Mouse (Mus musculus): ENCODE data around the gene Gm47959. TPM values are rescaled to one million over a fixed set of nuclear protein-coding genes. Genes with fewer than 3 reads are reported as not detected.

Gm47959 gene
- polyA plus RNA-seq, 1 experiment from 2014 or later = not detected

GRCm38 (mm10) chr1:83038109-83038672, 37.8 kb downstream of the Gm47959 start, which contains the start of gene Slc19a3:
Gene Slc19a3 (minus strand): TSS chr1:83038448.
- WGBS = under 1% methylated on average over 25 of the region's 25 CpGs
- peaks cover 13% of the 10 kb centered on the region for H3K4me1 ChIP-seq
- ATAC-seq (ENCODE audit: low FRiP score, low read depth) = peak; percentile 96
- H3K36me3 ChIP-seq = no peaks in the 10 kb centered on the region
- H3K4me3 ChIP-seq = peak within 1 kb of the TSS; percentile 49
- H3K4me2 ChIP-seq (replicated peaks) = peak within 1 kb of the TSS; percentile 72
- no peaks in the 10 kb centered on the region for H3K27me3 ChIP-seq
- H3K27ac ChIP-seq = peak within 1 kb of the TSS; percentile 34; the same call in 1 of the 2 replicates
- no peaks in the 10 kb centered on the region for H3K9me3 ChIP-seq
- peak within 1 kb of the TSS; percentile 59 for H3K9ac ChIP-seq

GRCm38 (mm10) chr1:83039080-83039479, 38.7 kb downstream of the Gm47959 start:
- no peaks in the 10 kb centered on the region for H3K36me3 ChIP-seq
- no peak overlapping the region for H3K27ac ChIP-seq
- 75% methylated on average over 4 of the region's 4 CpGs for WGBS
- H3K4me2 ChIP-seq (replicated peaks) = no peak overlapping the region
- ATAC-seq (ENCODE audit: low FRiP score, low read depth) = no peak
- H3K27me3 ChIP-seq = no peaks in the 10 kb centered on the region
- H3K4me3 ChIP-seq = no peak overlapping the region
- H3K9ac ChIP-seq = no peak overlapping the region
- no peaks in the 10 kb centered on the region for H3K9me3 ChIP-seq
- peaks cover 13% of the 10 kb centered on the region for H3K4me1 ChIP-seq

GRCm38 (mm10) chr1:83042380-83042779, 42.0 kb downstream of the Gm47959 start, which contains the start of gene Krtap28-10:
Gene Krtap28-10 (minus strand): TSS chr1:83042480.
- ATAC-seq (ENCODE audit: low FRiP score, low read depth) = no peak
- WGBS = 96% methylated on average over 2 of the region's 2 CpGs

GRCm38 (mm10) chr1:83044882-83045427, 44.6 kb downstream of the Gm47959 start, which contains the start of gene Gm47969:
Gene Gm47969 (plus strand): TSS chr1:83044932.
- 78% methylated on average over 5 of the region's 5 CpGs for WGBS
- no peaks in the 10 kb centered on the region for H3K4me1 ChIP-seq
- no peak within 1 kb of the TSS for H3K4me3 ChIP-seq
- H3K36me3 ChIP-seq = no peaks in the 10 kb centered on the region
- no peak within 1 kb of the TSS for H3K4me2 ChIP-seq (replicated peaks)
- H3K27ac ChIP-seq = no peak within 1 kb of the TSS
- no peaks in the 10 kb centered on the region for H3K9me3 ChIP-seq
- H3K9ac ChIP-seq = no peak within 1 kb of the TSS
- no peaks in the 10 kb centered on the region for H3K27me3 ChIP-seq
- ATAC-seq (ENCODE audit: low FRiP score, low read depth) = no peak

More at GRCm38 (mm10) chr1:83042380-83042779, 42.0 kb downstream of the Gm47959 start, which contains the start of gene Krtap28-10:
- H3K4me3 ChIP-seq = no peak within 1 kb of the TSS
- no peaks in the 10 kb centered on the region for H3K36me3 ChIP-seq
- no peaks in the 10 kb centered on the region for H3K27me3 ChIP-seq
- no peak within 1 kb of the TSS for H3K27ac ChIP-seq
- no peak within 1 kb of the TSS for H3K4me2 ChIP-seq (replicated peaks)
- peaks cover 12% of the 10 kb centered on the region for H3K4me1 ChIP-seq
- H3K9ac ChIP-seq = no peak within 1 kb of the TSS
- no peaks in the 10 kb centered on the region for H3K9me3 ChIP-seq

Other genes with a start within 250 kb of the Gm47959 start
- gene Tm4sf20, start 232.1 kb upstream of the Gm47959 start, polyA plus RNA-seq (2015; fragmentation: Nextera tagmentation; extraction: Ambion mirVana) = 0.20 and 0.23 TPM in 2 replicates
- not detected in 2 replicates for gene Gm47791, start 229.3 kb upstream of the Gm47959 start, polyA plus RNA-seq (2015; fragmentation: Nextera tagmentation; extraction: Ambion mirVana)
- 25.3 and 27.4 TPM in 2 replicates for gene Agfg1, start 161.1 kb upstream of the Gm47959 start, polyA plus RNA-seq (2015; fragmentation: Nextera tagmentation; extraction: Ambion mirVana)
- 0.18 TPM in 1 of 2 replicates, not detected in the other for gene A030005L19Rik, start 87.2 kb upstream of the Gm47959 start, polyA plus RNA-seq (2015; fragmentation: Nextera tagmentation; extraction: Ambion mirVana)
- not detected in 2 replicates for gene A030014E15Rik, start 75.6 kb upstream of the Gm47959 start, polyA plus RNA-seq (2015; fragmentation: Nextera tagmentation; extraction: Ambion mirVana)
- not detected in 2 replicates for gene Gm6217, start 69.1 kb upstream of the Gm47959 start, polyA plus RNA-seq (2015; fragmentation: Nextera tagmentation; extraction: Ambion mirVana)
- gene A030003K21Rik, start 57.2 kb upstream of the Gm47959 start, polyA plus RNA-seq (2015; fragmentation: Nextera tagmentation; extraction: Ambion mirVana) = not detected in 2 replicates
- gene Gm7544, start 44.5 kb upstream of the Gm47959 start, polyA plus RNA-seq (2015; fragmentation: Nextera tagmentation; extraction: Ambion mirVana) = not detected in 2 replicates
- gene Gm47955, start 40.3 kb upstream of the Gm47959 start, polyA plus RNA-seq (2015; fragmentation: Nextera tagmentation; extraction: Ambion mirVana) = not detected in 2 replicates
- gene Slc19a3, start 37.9 kb downstream of the Gm47959 start, polyA plus RNA-seq (2015; fragmentation: Nextera tagmentation; extraction: Ambion mirVana) = 0.38 and 0.43 TPM in 2 replicates
- gene Krtap28-10, start 41.9 kb downstream of the Gm47959 start, polyA plus RNA-seq (2015; fragmentation: Nextera tagmentation; extraction: Ambion mirVana) = not detected in 2 replicates
- not detected in 2 replicates for gene Gm47969, start 44.4 kb downstream of the Gm47959 start, polyA plus RNA-seq (2015; fragmentation: Nextera tagmentation; extraction: Ambion mirVana)
- not detected in 2 replicates for gene A030005K14Rik, start 58.8 kb downstream of the Gm47959 start, polyA plus RNA-seq (2015; fragmentation: Nextera tagmentation; extraction: Ambion mirVana)
- not detected in 2 replicates for gene Krtap28-13, start 60.4 kb downstream of the Gm47959 start, polyA plus RNA-seq (2015; fragmentation: Nextera tagmentation; extraction: Ambion mirVana)
- not detected in 2 replicates for gene Ccl20, start 116.2 kb downstream of the Gm47959 start, polyA plus RNA-seq (2015; fragmentation: Nextera tagmentation; extraction: Ambion mirVana)
- 0.14 TPM in 1 of 2 replicates, not detected in the other for gene Daw1, start 159.2 kb downstream of the Gm47959 start, polyA plus RNA-seq (2015; fragmentation: Nextera tagmentation; extraction: Ambion mirVana)